Mouse (Mus musculus) lung, embryonic 16.5 days (tissue): ENCODE measurements around the gene Tdp1. TPM values are rescaled to one million over a fixed set of nuclear protein-coding genes. Genes with fewer than 3 reads are reported as not detected.

Source experiments
- ATAC-seq: fragments of 200-750 bp; cut with Nextera tagmentation; 2 replicates; pipeline ENCODE4 v1.8.0; 2017; ENCODE audit warnings: low read depth, mild to moderate bottlenecking, moderate library complexity
- H3K27ac ChIP-seq: fragments of 300-500 bp; sonication (generic); 2 replicates; pipeline ENCODE4 v1.5.1; 2014; ENCODE audit warnings: mild to moderate bottlenecking, control low read depth, low read length
- H3K27me3 ChIP-seq: fragments of 300-500 bp; sonication (generic); 2 replicates; pipeline ENCODE4 v1.6.1; 2014; ENCODE audit warnings: low read depth, low read length, mixed read lengths; ENCODE audit not compliant: control insufficient read depth, insufficient read depth
- H3K36me3 ChIP-seq: fragments of 300-500 bp; sonication (generic); 2 replicates; pipeline ENCODE4 v1.6.1; 2014; ENCODE audit warnings: low read length; ENCODE audit not compliant: control insufficient read depth, insufficient read depth
- H3K4me1 ChIP-seq: fragments of 300-500 bp; sonication (generic); replicated peaks from 2 replicates; pipeline ENCODE4 v1.6.1; 2014; ENCODE audit warnings: low read length, mixed read lengths; ENCODE audit not compliant: control insufficient read depth, insufficient read depth
- H3K4me2 ChIP-seq: fragments of 300-500 bp; sonication (generic); 2 replicates; pipeline ENCODE4 v1.6.1; 2014; ENCODE audit warnings: low read depth, low read length, control low read depth
- H3K4me3 ChIP-seq: fragments of 300-500 bp; sonication (generic); 2 replicates; pipeline ENCODE4 v1.5.1; 2014; ENCODE audit warnings: mild to moderate bottlenecking, low read length, control low read depth
- H3K9ac ChIP-seq: fragments of 300-500 bp; sonication (generic); 2 replicates; pipeline ENCODE4 v1.6.1; 2014; ENCODE audit warnings: low read length, control low read depth
- H3K9me3 ChIP-seq: fragments of 300-500 bp; sonication (generic); 2 replicates; pipeline ENCODE4 v1.6.1; 2016; ENCODE audit warnings: low read length; ENCODE audit not compliant: control insufficient read depth
- WGBS: fragments of 180-500 bp; shearing (Covaris S2); extraction: QIAGEN DNeasy Blood & Tissue Kit; methylation state at CpG from one replicate; pipeline ENCODE4 v1.1.7; 2014; 5-methylcytosine and 5-hydroxymethylcytosine counted together
- polyA plus RNA-seq: library from polyadenylated mRNA; unstranded; fragments of >200 nt; fragmentation: Nextera tagmentation; extraction: Ambion mirVana; gene quantifications from 2 replicates; pipeline ENCODE4 v1.2.1, GENCODE M21; 2015

The Tdp1 gene
- polyA plus RNA-seq, 1 experiment from 2014 or later, result 63.5 TPM

DNA sequence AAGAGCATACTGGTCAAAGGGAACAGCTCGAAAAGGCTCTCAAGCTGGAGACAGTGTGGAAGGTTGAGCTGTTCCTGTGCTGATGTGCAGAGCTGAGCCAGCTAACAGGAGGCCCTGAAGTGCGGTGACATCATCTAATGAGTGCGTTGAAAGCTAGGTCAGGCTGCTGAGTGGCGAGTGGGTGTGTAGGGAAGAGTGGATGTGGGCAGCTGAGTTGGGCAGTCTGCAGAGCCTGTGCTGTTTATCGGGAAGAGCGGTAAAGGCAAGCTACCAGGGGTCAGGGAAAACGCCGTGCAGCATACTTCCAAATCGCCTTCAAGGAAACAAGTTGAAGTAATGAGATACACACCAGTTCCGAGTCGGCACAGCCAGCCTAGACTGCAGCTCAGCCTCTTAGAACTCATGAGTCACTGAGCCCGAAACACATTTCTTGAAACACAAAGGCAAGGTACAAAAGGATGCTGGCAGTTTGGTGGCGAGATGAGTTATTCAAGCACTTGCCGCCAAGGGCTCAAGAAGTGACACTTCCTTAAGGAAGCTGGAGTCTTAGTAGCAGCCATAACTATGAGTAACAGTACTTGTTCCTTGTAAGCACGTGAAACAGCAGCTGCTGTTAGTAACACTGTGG is 33.6 kb downstream of the Tdp1 start:
- H3K4me3 ChIP-seq, result no peak overlapping the region
- H3K4me2 ChIP-seq, result no peak overlapping the region
- 80% methylated on average over 15 of the region's 15 CpGs for WGBS
- H3K9me3 ChIP-seq, result no peaks in the 10 kb centered on the region
- H3K36me3 ChIP-seq, result peaks cover 14% of the 10 kb centered on the region; the same call in 1 of the 2 replicates
- H3K4me1 ChIP-seq, result no peaks in the 10 kb centered on the region
- no peak for ATAC-seq
- no peak overlapping the region for H3K9ac ChIP-seq
- H3K27ac ChIP-seq, result no peak overlapping the region
- H3K27me3 ChIP-seq, result no peaks in the 10 kb centered on the region

DNA sequence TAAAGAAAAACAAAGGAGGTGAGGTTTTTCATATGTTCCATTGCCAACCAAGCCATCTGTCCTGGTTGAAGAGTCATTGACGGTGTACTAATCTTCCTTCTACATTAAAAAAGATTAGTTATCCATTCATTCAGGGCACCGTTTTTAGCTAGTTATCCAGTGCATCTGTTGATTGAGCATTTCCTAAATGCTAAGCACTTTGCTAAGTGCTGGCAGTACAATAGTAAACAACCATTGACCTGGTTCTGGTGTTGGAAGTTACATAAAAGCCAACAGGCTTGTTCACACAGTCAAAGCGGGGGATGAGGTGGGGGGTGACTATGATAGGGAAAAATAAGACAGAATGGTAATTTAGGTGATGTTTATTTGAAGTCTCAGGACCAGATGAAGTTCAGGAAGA is 35.3 kb downstream of the Tdp1 start:
- Histone ChIP-seq H3K9me3 (no peaks in the 10 kb centered on the region), H3K27ac (no peak overlapping the region), H3K4me1 (no peaks in the 10 kb centered on the region), H3K9ac (no peak overlapping the region), H3K4me3 (no peak overlapping the region), H3K36me3 (peaks cover 6% of the 10 kb centered on the region; the same call in 1 of the 2 replicates), H3K27me3 (no peaks in the 10 kb centered on the region), H3K4me2 (no peak overlapping the region)
- no peak for ATAC-seq
- WGBS, result 79% methylated on average over 3 of the region's 3 CpGs

DNA sequence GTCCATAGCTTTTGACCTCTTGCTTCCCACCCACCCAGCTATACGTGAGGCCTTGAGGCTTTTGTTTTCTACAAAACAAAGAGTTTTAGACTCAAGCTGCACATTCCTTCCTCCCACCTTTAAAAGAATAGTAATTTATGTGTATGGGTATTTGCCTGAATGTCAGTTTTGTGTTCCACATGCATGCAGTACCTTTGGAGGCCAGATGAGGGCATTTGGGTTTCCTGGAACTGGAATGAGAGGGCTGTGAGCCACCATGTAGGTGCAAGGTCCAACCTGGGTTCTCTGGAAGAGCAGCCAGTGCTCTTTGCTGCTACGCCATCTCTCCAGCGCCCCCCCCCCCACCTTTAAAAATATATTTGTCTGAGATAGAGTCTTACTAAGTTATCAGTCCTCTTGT is 36.7 kb downstream of the Tdp1 start:
- H3K4me3 ChIP-seq, result no peak overlapping the region
- no peak overlapping the region for H3K4me2 ChIP-seq
- 90% methylated on average over 3 of the region's 3 CpGs for WGBS
- no peaks in the 10 kb centered on the region for H3K27me3 ChIP-seq
- no peak overlapping the region for H3K27ac ChIP-seq
- no peak for ATAC-seq
- H3K36me3 ChIP-seq, result peaks cover 3% of the 10 kb centered on the region; the same call in 1 of the 2 replicates
- H3K4me1 ChIP-seq, result no peaks in the 10 kb centered on the region
- no peak overlapping the region for H3K9ac ChIP-seq
- no peaks in the 10 kb centered on the region for H3K9me3 ChIP-seq

DNA sequence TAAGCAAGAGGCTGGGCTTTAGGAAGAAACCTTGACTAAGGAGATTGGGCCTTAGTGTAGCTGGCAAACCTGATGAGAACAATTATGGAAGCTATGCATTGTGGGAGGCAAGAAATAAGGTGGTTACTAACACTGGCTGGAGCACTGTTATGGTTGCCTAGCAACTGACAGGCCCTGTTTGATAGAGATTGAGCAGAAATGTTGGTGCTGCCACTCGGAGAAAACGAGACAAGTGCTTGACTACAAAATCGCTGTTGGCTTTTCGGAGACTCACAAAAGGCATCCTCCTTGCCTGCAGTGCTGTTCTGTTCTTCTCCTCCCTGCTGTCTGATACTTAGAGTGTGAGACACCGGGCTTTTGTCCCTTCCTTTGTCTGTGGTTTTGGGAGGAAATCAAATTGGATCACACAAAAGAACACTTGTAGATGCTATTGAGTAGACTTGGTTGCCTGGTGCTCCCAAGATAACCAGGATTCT is 38.9 kb downstream of the Tdp1 start:
- no peak for ATAC-seq
- Histone ChIP-seq H3K27ac (no peak overlapping the region), H3K9ac (no peak overlapping the region), H3K9me3 (no peaks in the 10 kb centered on the region), H3K4me2 (no peak overlapping the region), H3K4me1 (no peaks in the 10 kb centered on the region), H3K36me3 (peaks cover 3% of the 10 kb centered on the region; the same call in 1 of the 2 replicates), H3K27me3 (no peaks in the 10 kb centered on the region), H3K4me3 (no peak overlapping the region)
- 44% methylated on average over 5 of the region's 5 CpGs for WGBS

DNA sequence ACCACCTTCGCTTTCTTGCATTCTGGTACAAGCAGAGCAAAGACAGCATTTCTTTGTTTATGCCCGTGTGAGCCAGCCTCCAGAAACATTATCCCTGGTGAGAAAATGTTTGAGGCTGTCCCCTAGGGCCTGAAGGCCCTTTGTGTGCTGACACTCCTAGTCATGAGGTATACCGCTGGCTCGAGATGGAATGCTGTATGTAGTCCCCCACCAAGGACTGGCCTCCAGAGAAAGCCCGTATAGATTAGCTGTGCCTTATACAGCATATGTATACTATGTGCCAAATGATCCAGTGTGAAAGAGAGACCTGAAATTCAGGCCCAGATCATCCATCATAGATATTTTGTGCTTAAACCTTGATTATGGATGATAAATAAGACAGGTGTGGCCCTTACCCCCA is 39.4 kb downstream of the Tdp1 start:
- H3K9me3 ChIP-seq, result no peaks in the 10 kb centered on the region

DNA sequence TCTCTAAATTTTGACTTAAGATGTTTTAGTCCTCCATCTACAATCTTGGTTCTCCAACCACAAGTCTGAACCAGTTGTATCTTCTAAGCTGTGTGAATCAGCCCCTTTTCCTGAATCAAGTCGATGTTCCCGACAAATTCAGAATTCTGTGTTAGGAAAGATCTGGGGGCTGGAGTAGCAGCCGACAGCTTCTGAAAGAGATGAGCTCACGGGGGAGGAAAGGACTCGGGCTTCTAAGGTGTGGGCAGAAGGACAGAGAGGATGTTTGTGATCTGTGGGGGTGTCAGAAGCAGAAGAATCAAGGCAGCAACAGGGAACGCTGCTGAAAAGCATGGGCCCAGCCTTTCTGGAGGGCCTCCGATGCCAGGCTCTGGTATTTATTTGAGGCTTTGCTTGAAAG is 44.0 kb downstream of the Tdp1 start:
- no peaks in the 10 kb centered on the region for H3K9me3 ChIP-seq
- no peak for ATAC-seq
- 80% methylated on average over 7 of the region's 7 CpGs for WGBS
- H3K36me3 ChIP-seq, result no peaks in the 10 kb centered on the region
- no peak overlapping the region for H3K9ac ChIP-seq
- H3K4me2 ChIP-seq, result no peak overlapping the region
- peaks cover under 1% of the 10 kb centered on the region; the same call in 1 of the 2 replicates for H3K4me1 ChIP-seq
- no peak overlapping the region for H3K27ac ChIP-seq
- H3K27me3 ChIP-seq, result no peaks in the 10 kb centered on the region
- no peak overlapping the region for H3K4me3 ChIP-seq

More for the DNA sequence above, 39.4 kb downstream of the Tdp1 start:
- Histone ChIP-seq H3K27ac (no peak overlapping the region), H3K4me3 (no peak overlapping the region), H3K9ac (no peak overlapping the region), H3K36me3 (peaks cover 3% of the 10 kb centered on the region; the same call in 1 of the 2 replicates), H3K4me2 (no peak overlapping the region), H3K27me3 (no peaks in the 10 kb centered on the region), H3K4me1 (no peaks in the 10 kb centered on the region)
- ATAC-seq, result no peak
- 74% methylated on average over 5 of the region's 5 CpGs for WGBS

DNA sequence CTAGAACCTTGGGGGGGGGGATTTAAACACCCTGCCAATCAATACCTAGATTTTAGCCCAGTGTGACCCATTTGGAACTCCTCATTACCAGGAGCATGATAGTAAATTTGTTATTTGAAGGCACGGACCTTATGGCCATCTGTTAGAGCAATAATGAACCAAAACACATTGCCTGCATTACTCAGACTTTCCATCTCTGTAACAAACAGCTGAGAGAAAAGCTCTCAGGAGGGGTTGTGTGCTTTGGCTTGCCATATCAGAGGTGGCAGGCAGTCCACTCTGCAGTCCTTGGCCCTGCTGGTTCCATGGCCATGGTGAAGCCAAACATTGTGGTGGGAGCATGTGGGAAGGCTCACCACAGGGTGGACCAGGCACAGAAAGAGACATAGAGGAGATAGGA is 44.8 kb downstream of the Tdp1 start:
- Histone ChIP-seq H3K36me3 (no peaks in the 10 kb centered on the region), H3K4me1 (peaks cover 3% of the 10 kb centered on the region; the same call in 1 of the 2 replicates), H3K27me3 (no peaks in the 10 kb centered on the region), H3K27ac (no peak overlapping the region), H3K9me3 (no peaks in the 10 kb centered on the region), H3K4me3 (no peak overlapping the region), H3K9ac (no peak overlapping the region), H3K4me2 (no peak overlapping the region)
- ATAC-seq, result no peak
- WGBS, result 89% methylated on average over 1 of the region's 1 CpGs

DNA sequence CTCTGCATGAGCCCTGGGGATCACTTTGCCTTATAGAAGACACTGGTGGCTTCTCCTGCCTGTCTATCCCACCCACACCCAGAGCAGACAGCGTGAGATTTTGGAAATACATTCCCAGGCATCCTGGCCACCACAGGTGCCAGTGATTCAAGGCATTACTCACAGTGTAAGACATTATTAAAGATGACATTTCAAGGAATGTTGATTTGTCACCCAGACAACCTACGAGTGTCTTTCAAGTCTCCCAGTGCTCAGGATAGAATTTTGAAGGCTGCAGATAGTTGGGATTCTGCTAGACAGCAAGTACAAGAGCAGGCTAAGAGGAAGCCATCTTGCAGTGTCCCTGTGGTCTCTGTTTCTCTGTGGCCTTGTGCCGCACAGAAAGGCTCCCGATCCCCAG is 47.9 kb downstream of the Tdp1 start:
- no peaks in the 10 kb centered on the region for H3K9me3 ChIP-seq
- no peak overlapping the region for H3K27ac ChIP-seq
- H3K4me2 ChIP-seq, result no peak overlapping the region
- H3K4me3 ChIP-seq, result no peak overlapping the region
- no peak overlapping the region for H3K9ac ChIP-seq
- 87% methylated on average over 4 of the region's 4 CpGs for WGBS
- H3K4me1 ChIP-seq, result peaks cover 3% of the 10 kb centered on the region; the same call in 1 of the 2 replicates
- peaks cover 4% of the 10 kb centered on the region; the same call in 1 of the 2 replicates for H3K36me3 ChIP-seq
- H3K27me3 ChIP-seq, result no peaks in the 10 kb centered on the region
- ATAC-seq, result no peak

DNA sequence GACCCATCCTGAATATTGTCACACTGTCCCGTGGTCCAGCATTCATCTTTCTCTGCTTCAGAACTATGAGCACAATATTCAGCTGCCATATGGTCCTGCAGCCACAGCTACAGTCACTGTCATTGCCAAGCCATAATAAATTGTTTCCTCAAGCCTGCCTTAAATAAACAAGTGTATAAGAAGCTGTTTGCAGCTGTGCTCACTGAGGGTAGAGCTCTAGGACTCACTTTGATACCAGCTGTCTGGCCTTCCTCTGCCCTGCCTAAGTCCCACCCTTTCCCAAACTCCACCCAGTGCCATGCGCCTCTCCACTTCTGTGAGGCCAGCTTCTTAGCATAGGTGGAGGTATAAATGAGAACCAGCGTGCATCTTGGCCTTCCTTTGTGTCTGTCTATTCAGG is 49.3 kb downstream of the Tdp1 start:
- Histone ChIP-seq H3K4me1 (peaks cover 3% of the 10 kb centered on the region; the same call in 1 of the 2 replicates), H3K9me3 (no peaks in the 10 kb centered on the region), H3K36me3 (peaks cover 4% of the 10 kb centered on the region; the same call in 1 of the 2 replicates), H3K9ac (no peak overlapping the region), H3K27me3 (no peaks in the 10 kb centered on the region), H3K4me2 (no peak overlapping the region), H3K4me3 (no peak overlapping the region), H3K27ac (no peak overlapping the region)
- peak; percentile 36 for ATAC-seq
- 54% methylated on average over 3 of the region's 3 CpGs for WGBS
